Comparison of ENCODE assay signal across 8 mouse cellular contexts in the genomic region with DNA sequence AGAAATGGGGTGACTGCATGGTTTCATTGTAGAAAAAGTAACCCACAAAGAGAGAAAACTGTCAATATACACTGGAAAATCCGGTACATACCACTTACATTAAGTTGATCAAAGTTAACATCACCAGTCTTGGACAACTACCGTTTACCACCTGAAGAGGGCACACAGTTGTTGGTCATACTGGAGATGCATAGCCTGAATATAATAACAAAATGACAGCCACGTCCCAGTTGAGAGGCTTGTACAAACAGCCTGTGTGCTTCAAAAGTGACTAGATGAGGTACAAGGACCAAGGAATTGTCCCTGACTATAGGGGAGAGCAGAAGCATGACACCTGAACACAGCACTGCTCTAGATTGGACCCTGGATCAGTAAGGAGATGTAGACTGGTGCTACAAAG. TPM values are rescaled to one million over a fixed set of nuclear protein-coding genes. Genes with fewer than 3 reads are reported as not detected.
DNase-seq lines count a peak whose midpoint lies in the region; ATAC-seq and TF ChIP-seq lines count a peak whose summit lies in the region.

No protein-coding gene starts in this region.

- H3K9me3 ChIP-seq in neural tube, embryonic 15.5 days (replicated peaks), result no peaks in the 10 kb centered on the region

- H3K27ac ChIP-seq in neural tube, embryonic 15.5 days (replicated peaks), result no peak overlapping the region

- peaks cover 2% of the 10 kb centered on the region for H3K4me1 ChIP-seq in lung, adult 2 months (ENCODE audit: control insufficient read depth, insufficient read depth, low read length)
- H3K4me1 ChIP-seq in neural tube, embryonic 15.5 days, result no peaks in the 10 kb centered on the region

- peak; percentile 24; the same call in 1 of the 2 replicates for TF ChIP-seq CTCF in lung, adult 2 months (IDR thresholded peaks at IDR 0.05; ENCODE audit: insufficient read depth, low read length)

- no peak for TF ChIP-seq POLR2A in lung, adult 2 months (IDR thresholded peaks at IDR 0.05; ENCODE audit: borderline replicate concordance, extremely low read depth, low read depth, low read length)

- no peak overlapping the region for H3K9ac ChIP-seq in neural tube, embryonic 15.5 days (replicated peaks)

- no peak overlapping the region for H3K4me3 ChIP-seq in lung, adult 2 months (replicated peaks; ENCODE audit: extremely low read depth, low read depth, low read length)
- no peak overlapping the region for H3K4me3 ChIP-seq in neural tube, embryonic 15.5 days (replicated peaks)

- 30% methylated on average over 3 of the region's 3 CpGs for WGBS in lung, adult 2 months
- 73% methylated on average over 3 of the region's 3 CpGs for WGBS in neural tube, embryonic 15.5 days

- H3K36me3 ChIP-seq in neural tube, embryonic 15.5 days, result 0 out of 2 replicates have a peak, but pooled peaks cover 4% of the 10 kb centered on the region

- H3K4me2 ChIP-seq in neural tube, embryonic 15.5 days, result no peak overlapping the region

- ATAC-seq in neural tube, embryonic 15.5 days (ENCODE audit: low FRiP score), result no peak

- DNase-seq in adrenal gland, adult 2 months, result peak; percentile 38
- no peak for DNase-seq in adrenal gland, postnatal 4 days (ENCODE audit: low spot score in 2 of 2)
- DNase-seq in ovary, postnatal 14 days (ENCODE audit: low spot score), result peak; percentile 5
- DNase-seq in ovary, postnatal 36 days (ENCODE audit: low spot score), result no peak
- peak; percentile 29 to 41 for DNase-seq in heart, adult 9 months (ENCODE audit: low spot score in 2 of 2)
- peak; percentile 31 for DNase-seq in lung, adult 2 months
- DNase-seq in thymus, postnatal 14 days, result peak; percentile 81

- no peaks in the 10 kb centered on the region for H3K27me3 ChIP-seq in neural tube, embryonic 15.5 days (replicated peaks)

RNA-seq across cellular contexts. Expression of a gene that starts 34.0 kb away (rescaled TPM):
- 100 to 1,000 TPM; 106 to 189 TPM for total RNA-seq in adrenal gland, adult 2 months (2021)
- 75.0 and 105 TPM in 2 replicates for polyA plus RNA-seq in adrenal gland, adult 2 months (2012; rRNA removed)
- 100 to 1,000 TPM; 167 to 169 TPM for total RNA-seq in adrenal gland, postnatal 4 days (2021)
- polyA plus RNA-seq in lung, adult 2 months (2012; rRNA removed), result 80.1 and 82.2 TPM in 2 replicates
- polyA plus RNA-seq in neural tube, embryonic 15.5 days (2015; fragmentation: Nextera tagmentation; extraction: Ambion mirVana), result 153 and 156 TPM in 2 replicates

Comparison
In these comparisons a context has a peak if more than half of its experiments do, and no peak if none do; other contexts are left out.
1. DNase-seq: peak in adrenal gland, adult 2 months (single experiment), ovary, postnatal 14 days (single experiment), heart, adult 9 months (2 of 2), lung, adult 2 months (single experiment) and thymus, postnatal 14 days (single experiment); none in adrenal gland, postnatal 4 days (0 of 2) and ovary, postnatal 36 days (single experiment).